Mouse (Mus musculus): ENCODE data around the gene Ttc38.
"Not testable (repeated sequence)": the region's sequence is repeated elsewhere in the genome, so short reads cannot be mapped to it uniquely, and the experiment has no call there.

Gene Ttc38

GRCm38 (mm10) chr15:85822011-85822359 lies 10.1 kb upstream of the Ttc38 start:
- DNase-seq (ENCODE audit: low read depth, low spot score), result no peak

GRCm38 (mm10) chr15:85826676-85827075 lies 5.4 kb upstream of the Ttc38 start:
- DNase-seq (ENCODE audit: low read depth, low spot score), result no peak

GRCm38 (mm10) chr15:85828071-85828470 lies 4.0 kb upstream of the Ttc38 start:
- no peak for DNase-seq (ENCODE audit: low read depth, low spot score)

- no peak for DNase-seq (ENCODE audit: low read depth, low spot score)
Measured at GRCm38 (mm10) chr15:85829470-85829869, 2.6 kb upstream of the Ttc38 start.

GRCm38 (mm10) chr15:85832599-85832998 lies 493 bp downstream of the Ttc38 start:
- DNase-seq (ENCODE audit: low read depth, low spot score), result no peak

- DNase-seq (ENCODE audit: low read depth, low spot score), result no peak
Measured at GRCm38 (mm10) chr15:85835335-85835734, 3.2 kb downstream of the Ttc38 start.

GRCm38 (mm10) chr15:85836887-85837286 lies 4.8 kb downstream of the Ttc38 start:
- DNase-seq (ENCODE audit: low read depth, low spot score), result no peak

- DNase-seq (ENCODE audit: low read depth, low spot score), result no peak
Measured at GRCm38 (mm10) chr15:85840983-85841382, 8.9 kb downstream of the Ttc38 start.

- DNase-seq (ENCODE audit: low read depth, low spot score), result no peak
Measured at GRCm38 (mm10) chr15:85841796-85842360, 9.8 kb downstream of the Ttc38 start.

- no peak for DNase-seq (ENCODE audit: low read depth, low spot score)
Measured at GRCm38 (mm10) chr15:85845071-85845470, 13.0 kb downstream of the Ttc38 start.

GRCm38 (mm10) chr15:85851656-85852392 lies 19.7 kb downstream of the Ttc38 start:
- no peak for DNase-seq (ENCODE audit: low read depth, low spot score)

- no peak for DNase-seq (ENCODE audit: low read depth, low spot score)
Measured at GRCm38 (mm10) chr15:85858980-85859489, 26.9 kb downstream of the Ttc38 start.

- DNase-seq (ENCODE audit: low read depth, low spot score), result peak; percentile 89
Measured at GRCm38 (mm10) chr15:85859490-85860031, 27.5 kb downstream of the Ttc38 start, which contains the start of gene Gtse1. Gene Gtse1 (plus strand): TSS chr15:85859745.

GRCm38 (mm10) chr15:85865913-85866312 lies 33.8 kb downstream of the Ttc38 start:
- not testable (repeated sequence) for DNase-seq (ENCODE audit: low read depth, low spot score)

GRCm38 (mm10) chr15:85867696-85868095 lies 35.6 kb downstream of the Ttc38 start:
- DNase-seq (ENCODE audit: low read depth, low spot score), result peak; percentile 50

- no peak for DNase-seq (ENCODE audit: low read depth, low spot score)
Measured at GRCm38 (mm10) chr15:85877336-85877735, 45.2 kb downstream of the Ttc38 start.

GRCm38 (mm10) chr15:85878848-85879497 lies 46.9 kb downstream of the Ttc38 start, which contains the start of gene Trmu:
Gene Trmu (plus strand): TSS chr15:85879312.
- DNase-seq (ENCODE audit: low read depth, low spot score), result peak; percentile 63

- no peak for DNase-seq (ENCODE audit: low read depth, low spot score)
Measured at GRCm38 (mm10) chr15:85879498-85879895, 47.4 kb downstream of the Ttc38 start.

GRCm38 (mm10) chr15:85885606-85886005 lies 53.5 kb downstream of the Ttc38 start:
- no peak for DNase-seq (ENCODE audit: low read depth, low spot score)

- no peak for DNase-seq (ENCODE audit: low read depth, low spot score)
Measured at GRCm38 (mm10) chr15:85889235-85889634, 57.1 kb downstream of the Ttc38 start.

- DNase-seq (ENCODE audit: low read depth, low spot score), result no peak
Measured at GRCm38 (mm10) chr15:85891971-85892370, 59.9 kb downstream of the Ttc38 start.

- DNase-seq (ENCODE audit: low read depth, low spot score), result no peak
Measured at GRCm38 (mm10) chr15:85892498-85893118, 60.5 kb downstream of the Ttc38 start.

Measured in c-Kit-negative CD71-positive TER-119-positive erythroid progenitor cells, embryonic 14.5 days (primary cell).